ENCODE assay signal across 11 mouse cellular contexts in the genomic region with DNA sequence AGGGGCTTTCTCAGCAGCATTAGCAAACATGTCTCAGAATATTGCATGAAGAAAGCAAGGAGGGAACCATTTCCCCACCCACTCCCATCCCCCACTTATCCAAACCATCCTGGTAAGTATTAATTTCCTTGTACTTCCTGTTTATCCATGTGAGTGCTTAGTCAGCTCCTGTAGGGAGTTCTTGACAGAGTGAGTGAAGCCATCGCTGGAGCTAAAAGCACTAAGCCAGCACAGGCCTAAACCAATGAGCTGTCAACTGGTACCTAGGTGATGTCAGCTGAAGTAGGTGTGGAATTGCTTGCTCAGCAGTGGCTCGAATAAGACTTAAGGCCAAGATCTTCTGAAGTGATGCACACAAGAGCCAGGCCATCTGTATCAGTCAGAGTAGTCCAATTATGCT.
"Had no signal": no experiment of that assay in that cellular context is flagged by ENCODE, and none has a peak within 500 bp of the region (broad histone marks: within the 10 kb centered on the region; RNA-seq: fewer than 3 reads in every experiment).

No protein-coding gene starts in this region.

- H3K27me3 ChIP-seq: limb, embryonic 15.5 days; liver, embryonic 12.5 days; lung, embryonic 15.5 days; midbrain, embryonic 12.5 days; neural tube, embryonic 13.5 days had no signal

- DNase-seq: kidney, adult 18-20 months; kidney, postnatal 14 days; right cerebral cortex, postnatal 14 days; thymus, postnatal 4 days had no signal

- ATAC-seq: liver, embryonic 12.5 days; midbrain, embryonic 16.5 days had no signal

- H3K4me2 ChIP-seq: limb, embryonic 15.5 days; liver, embryonic 12.5 days; lung, embryonic 15.5 days; midbrain, embryonic 12.5 days; neural tube, embryonic 13.5 days had no signal

- H3K36me3 ChIP-seq: limb, embryonic 15.5 days; liver, embryonic 12.5 days; lung, embryonic 15.5 days; midbrain, embryonic 12.5 days; neural tube, embryonic 13.5 days had no signal

- H3K9ac ChIP-seq: limb, embryonic 15.5 days; liver, embryonic 12.5 days; lung, embryonic 15.5 days; midbrain, embryonic 12.5 days; neural tube, embryonic 13.5 days had no signal

- H3K4me1 ChIP-seq: limb, embryonic 15.5 days; liver, embryonic 12.5 days had no signal

- H3K4me3 ChIP-seq: left cerebral cortex, adult 2 months; limb, embryonic 15.5 days; liver, embryonic 12.5 days; lung, embryonic 15.5 days; midbrain, embryonic 12.5 days; neural tube, embryonic 13.5 days had no signal

- H3K9me3 ChIP-seq: limb, embryonic 15.5 days; liver, embryonic 12.5 days; lung, embryonic 15.5 days; midbrain, embryonic 12.5 days; neural tube, embryonic 13.5 days had no signal

- H3K27ac ChIP-seq: left cerebral cortex, adult 2 months; limb, embryonic 15.5 days; liver, embryonic 12.5 days; lung, embryonic 15.5 days; midbrain, embryonic 12.5 days; neural tube, embryonic 13.5 days had no signal
